Mouse (Mus musculus): ENCODE data around the gene Sptb. TPM values are rescaled to one million over a fixed set of nuclear protein-coding genes. Genes with fewer than 3 reads are reported as not detected.

The Sptb gene
- polyA plus RNA-seq, 1 experiment from 2014 or later, result 8.0 TPM

DNA sequence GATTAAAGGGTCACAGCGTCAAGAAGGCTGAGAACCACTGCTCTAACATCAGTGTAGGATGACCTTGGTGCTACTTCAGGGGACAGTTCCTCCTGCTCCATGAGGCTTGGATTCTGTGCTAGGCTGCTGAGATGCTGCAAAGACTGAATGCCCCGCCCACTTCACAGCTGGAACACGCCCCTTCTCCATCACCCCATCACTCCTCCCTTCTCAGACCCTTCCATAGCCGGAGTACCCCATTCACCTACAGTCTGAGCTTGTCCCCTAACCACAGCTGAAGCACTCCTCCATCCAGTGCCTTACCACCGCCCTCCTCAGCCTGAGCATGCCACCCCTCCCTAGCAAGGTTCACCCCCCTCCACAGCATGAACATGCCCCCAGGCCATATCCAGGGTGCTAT, 90.5 kb downstream of the Sptb start:
- Histone ChIP-seq H3K9me3 (no peaks in the 10 kb centered on the region), H3K9ac (no peak overlapping the region), H3K36me3 (no peaks in the 10 kb centered on the region), H3K4me3 (no peak overlapping the region), H3K27me3 (no peaks in the 10 kb centered on the region), H3K4me1 (replicated peaks) (0 out of 2 replicates have a peak, but pooled peaks cover 3% of the 10 kb centered on the region), H3K4me2 (no peak overlapping the region), H3K27ac (replicated peaks) (no peak overlapping the region)
- 55% methylated on average over 5 of the region's 5 CpGs for WGBS
- ATAC-seq (ENCODE audit: low FRiP score, low read depth), result no peak

DNA sequence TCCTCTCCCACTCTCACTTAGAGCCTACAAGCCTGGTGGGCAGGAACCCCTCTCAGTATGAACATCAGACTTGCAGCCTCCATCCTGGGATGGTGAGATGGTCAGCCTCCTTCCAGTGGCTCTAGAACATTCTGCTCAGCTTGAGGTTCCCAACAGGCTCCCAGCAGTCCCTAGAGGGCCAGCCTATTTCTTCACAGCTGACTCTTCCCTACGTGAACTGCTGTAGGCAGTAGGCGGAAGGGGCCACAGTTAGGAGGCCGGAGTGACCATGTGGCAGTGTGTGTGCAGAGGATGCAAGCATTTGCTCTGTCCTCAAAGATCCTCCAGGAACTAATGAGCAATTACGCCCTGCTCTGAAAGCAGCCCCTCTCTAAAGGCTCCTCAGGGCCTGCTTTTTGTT, 92.2 kb downstream of the Sptb start:
- Histone ChIP-seq H3K9ac (no peak overlapping the region), H3K4me2 (no peak overlapping the region), H3K27me3 (no peaks in the 10 kb centered on the region), H3K27ac (replicated peaks) (no peak overlapping the region), H3K4me3 (no peak overlapping the region), H3K36me3 (no peaks in the 10 kb centered on the region), H3K9me3 (no peaks in the 10 kb centered on the region), H3K4me1 (replicated peaks) (0 out of 2 replicates have a peak, but pooled peaks cover 3% of the 10 kb centered on the region)
- WGBS, result 72% methylated on average over 4 of the region's 4 CpGs
- ATAC-seq (ENCODE audit: low FRiP score, low read depth), result no peak

DNA sequence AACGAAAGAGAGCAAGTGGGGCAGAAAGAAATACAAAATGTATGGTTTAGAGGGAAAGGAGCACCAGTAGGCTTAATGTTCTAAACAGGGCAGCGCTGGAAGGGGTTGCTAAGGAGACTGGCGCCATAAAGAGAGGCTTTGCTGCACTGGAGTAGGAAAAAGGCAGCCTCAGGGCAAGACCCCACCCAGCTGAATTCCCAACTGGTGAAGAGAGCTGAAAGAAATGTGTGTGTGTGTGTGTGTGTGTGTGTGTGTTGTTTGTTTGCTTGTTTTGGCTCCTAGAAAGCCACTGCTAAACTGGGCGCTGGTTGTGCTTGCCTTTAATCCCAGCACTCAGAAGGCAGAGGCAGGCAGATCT, 94.8 kb downstream of the Sptb start:
- ATAC-seq (ENCODE audit: low FRiP score, low read depth), result no peak
- Histone ChIP-seq H3K4me2 (no peak overlapping the region), H3K4me3 (no peak overlapping the region), H3K36me3 (no peaks in the 10 kb centered on the region), H3K9ac (no peak overlapping the region), H3K27ac (replicated peaks) (no peak overlapping the region), H3K4me1 (replicated peaks) (0 out of 2 replicates have a peak, but pooled peaks cover 3% of the 10 kb centered on the region), H3K27me3 (no peaks in the 10 kb centered on the region), H3K9me3 (no peaks in the 10 kb centered on the region)
- 66% methylated on average over 4 of the region's 4 CpGs for WGBS

DNA sequence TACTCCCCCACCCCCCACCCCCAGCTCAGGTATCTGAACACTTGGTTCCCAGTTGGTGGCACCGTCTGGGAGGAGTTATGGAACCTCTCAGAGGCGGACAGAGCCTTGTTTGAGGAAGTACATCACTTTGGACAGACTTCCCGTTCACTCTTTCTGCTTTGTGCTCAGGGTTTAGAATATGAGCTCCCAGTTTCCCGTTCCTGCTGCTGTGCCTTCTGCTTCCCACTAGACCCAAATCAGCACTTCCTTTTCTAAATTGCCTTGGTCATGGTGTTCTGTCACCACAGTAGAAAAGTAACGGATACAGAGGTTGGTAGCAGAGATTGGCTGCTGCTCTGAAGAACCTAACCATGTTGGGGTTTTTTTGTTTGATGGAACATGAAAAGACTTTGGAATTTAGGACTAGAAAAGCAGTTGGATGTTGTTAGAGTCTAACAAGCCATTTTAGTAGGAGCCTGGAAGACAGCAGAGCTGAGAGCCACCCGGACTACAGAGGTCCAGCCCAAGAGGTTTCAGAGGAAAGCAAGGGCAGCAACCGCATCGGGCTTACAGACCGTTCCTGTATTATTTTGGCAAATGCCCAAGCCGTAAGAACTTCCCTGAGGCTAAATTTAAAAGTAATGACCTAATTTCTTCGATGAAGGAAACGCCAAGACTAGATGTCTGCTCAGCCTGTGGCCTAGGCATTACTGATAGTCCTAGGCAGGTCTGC, 95.3 kb downstream of the Sptb start:
- no peak overlapping the region for H3K27ac ChIP-seq (replicated peaks)
- no peaks in the 10 kb centered on the region for H3K9me3 ChIP-seq
- H3K4me2 ChIP-seq, result no peak overlapping the region
- 66% methylated on average over 12 of the region's 12 CpGs for WGBS
- H3K4me3 ChIP-seq, result no peak overlapping the region
- ATAC-seq (ENCODE audit: low FRiP score, low read depth), result no peak
- no peaks in the 10 kb centered on the region for H3K36me3 ChIP-seq
- no peaks in the 10 kb centered on the region for H3K27me3 ChIP-seq
- no peak overlapping the region for H3K9ac ChIP-seq
- H3K4me1 ChIP-seq (replicated peaks), result 0 out of 2 replicates have a peak, but pooled peaks cover 3% of the 10 kb centered on the region

DNA sequence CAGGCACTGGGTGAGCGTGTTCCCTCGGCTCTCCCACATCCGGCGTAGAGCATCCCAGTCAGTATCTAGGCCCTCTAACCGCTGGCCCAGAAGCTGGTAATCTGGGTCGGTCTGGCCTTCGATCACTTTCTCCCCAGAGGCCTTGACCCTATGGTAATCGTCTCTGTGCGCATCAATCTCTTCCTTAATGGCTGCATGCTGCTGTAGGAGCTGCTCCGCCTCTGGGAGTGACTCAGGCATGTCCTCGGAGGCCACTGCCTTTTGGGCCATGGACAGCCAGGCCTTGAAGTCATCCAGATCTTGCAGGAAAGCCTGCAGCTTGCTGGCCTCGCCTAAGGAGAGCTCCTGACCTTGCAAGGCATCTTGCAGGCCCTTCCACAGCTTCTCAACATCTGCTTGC, 97.7 kb downstream of the Sptb start:
- no peaks in the 10 kb centered on the region for H3K9me3 ChIP-seq
- 86% methylated on average over 12 of the region's 12 CpGs for WGBS
- H3K4me2 ChIP-seq, result no peak overlapping the region
- H3K27ac ChIP-seq (replicated peaks), result no peak overlapping the region
- no peaks in the 10 kb centered on the region for H3K27me3 ChIP-seq
- ATAC-seq (ENCODE audit: low FRiP score, low read depth), result no peak
- 0 out of 2 replicates have a peak, but pooled peaks cover 7% of the 10 kb centered on the region for H3K4me1 ChIP-seq (replicated peaks)
- H3K36me3 ChIP-seq, result no peaks in the 10 kb centered on the region
- H3K9ac ChIP-seq, result no peak overlapping the region
- H3K4me3 ChIP-seq, result no peak overlapping the region

DNA sequence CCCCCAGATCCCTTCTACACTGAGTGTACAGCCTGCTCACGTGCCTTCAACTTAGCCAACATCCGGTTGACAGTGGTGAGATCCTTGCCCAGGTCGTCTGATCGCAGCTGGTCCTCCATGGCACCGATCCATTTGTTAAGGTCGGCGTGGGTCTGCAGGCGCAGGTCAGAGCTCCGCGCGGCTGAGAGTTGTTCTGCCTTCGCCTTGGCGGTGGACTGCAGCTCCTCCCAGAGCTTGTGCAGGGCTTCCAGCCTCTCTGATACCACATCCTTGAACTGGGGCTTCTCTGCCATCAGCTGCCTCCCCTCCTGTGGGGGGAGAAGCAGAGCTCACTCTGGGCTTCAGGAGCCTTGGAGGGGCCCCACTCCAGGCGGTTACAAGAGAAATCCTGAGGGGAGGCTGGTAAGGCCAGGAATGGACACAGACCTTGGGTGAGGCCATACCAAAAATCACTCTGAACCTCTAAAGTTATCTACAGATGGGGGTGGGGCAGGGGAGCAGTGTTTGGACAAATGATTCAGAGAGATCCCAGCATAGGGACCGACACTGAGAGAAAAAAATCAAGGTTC, 101.3 kb downstream of the Sptb start:
- no peak overlapping the region for H3K27ac ChIP-seq (replicated peaks)
- 0 out of 2 replicates have a peak, but pooled peaks cover 4% of the 10 kb centered on the region for H3K4me1 ChIP-seq (replicated peaks)
- H3K36me3 ChIP-seq, result no peaks in the 10 kb centered on the region
- WGBS, result 84% methylated on average over 15 of the region's 15 CpGs
- no peak overlapping the region for H3K9ac ChIP-seq
- H3K9me3 ChIP-seq, result no peaks in the 10 kb centered on the region
- no peaks in the 10 kb centered on the region for H3K27me3 ChIP-seq
- no peak for ATAC-seq (ENCODE audit: low FRiP score, low read depth)
- H3K4me3 ChIP-seq, result no peak overlapping the region
- no peak overlapping the region for H3K4me2 ChIP-seq

DNA sequence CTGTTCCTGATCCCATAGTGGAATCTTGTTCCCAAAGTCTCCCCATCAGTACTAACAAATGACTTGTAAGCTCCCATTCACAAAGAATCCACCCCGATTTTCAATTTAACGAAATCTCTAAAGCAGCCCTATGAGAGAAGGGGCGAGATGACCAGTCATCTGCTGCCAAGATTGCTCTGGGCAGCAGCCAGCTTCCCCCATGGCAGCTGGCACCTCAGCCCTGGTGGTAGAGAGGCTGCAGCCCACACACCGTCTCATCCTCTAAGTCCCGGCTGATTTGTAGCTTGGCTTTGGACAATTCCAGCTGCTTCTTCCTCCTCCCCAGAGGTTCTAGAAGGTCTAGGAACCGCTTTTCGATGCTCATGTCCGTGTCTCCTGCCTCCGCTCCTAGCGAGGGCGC, 102.1 kb downstream of the Sptb start:
- Histone ChIP-seq H3K27ac (replicated peaks) (no peak overlapping the region), H3K9ac (no peak overlapping the region), H3K4me2 (no peak overlapping the region), H3K36me3 (peaks cover 1% of the 10 kb centered on the region; the same call in 1 of the 2 replicates), H3K4me3 (no peak overlapping the region), H3K4me1 (replicated peaks) (0 out of 2 replicates have a peak, but pooled peaks cover 4% of the 10 kb centered on the region), H3K27me3 (no peaks in the 10 kb centered on the region), H3K9me3 (no peaks in the 10 kb centered on the region)
- no peak for ATAC-seq (ENCODE audit: low FRiP score, low read depth)
- 71% methylated on average over 11 of the region's 11 CpGs for WGBS

DNA sequence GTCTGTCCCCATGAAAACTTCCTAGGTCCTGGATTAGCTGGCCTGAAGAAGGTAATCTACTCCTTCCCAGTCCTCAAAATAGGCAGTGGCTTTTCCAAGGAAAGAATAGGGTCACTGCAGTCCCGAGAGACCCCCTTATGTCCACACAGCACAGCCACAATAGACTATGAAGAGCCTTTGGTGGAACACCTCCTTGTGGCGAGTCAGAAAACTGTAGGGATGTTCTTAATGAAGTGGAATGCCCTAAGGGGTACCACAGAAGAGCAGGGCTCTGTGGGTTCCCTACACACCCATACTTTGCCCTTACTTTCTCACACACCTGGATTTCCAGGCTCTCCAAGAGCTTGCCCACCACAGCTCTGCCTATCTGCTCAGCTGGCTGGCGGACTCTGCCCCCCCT, 104.5 kb downstream of the Sptb start:
- Histone ChIP-seq H3K4me3 (no peak overlapping the region), H3K4me2 (no peak overlapping the region), H3K4me1 (replicated peaks) (0 out of 2 replicates have a peak, but pooled peaks cover 4% of the 10 kb centered on the region), H3K36me3 (peaks cover 4% of the 10 kb centered on the region; the same call in 1 of the 2 replicates), H3K9ac (no peak overlapping the region), H3K27me3 (no peaks in the 10 kb centered on the region), H3K27ac (replicated peaks) (no peak overlapping the region), H3K9me3 (no peaks in the 10 kb centered on the region)
- ATAC-seq (ENCODE audit: low FRiP score, low read depth), result no peak
- 70% methylated on average over 3 of the region's 3 CpGs for WGBS

DNA sequence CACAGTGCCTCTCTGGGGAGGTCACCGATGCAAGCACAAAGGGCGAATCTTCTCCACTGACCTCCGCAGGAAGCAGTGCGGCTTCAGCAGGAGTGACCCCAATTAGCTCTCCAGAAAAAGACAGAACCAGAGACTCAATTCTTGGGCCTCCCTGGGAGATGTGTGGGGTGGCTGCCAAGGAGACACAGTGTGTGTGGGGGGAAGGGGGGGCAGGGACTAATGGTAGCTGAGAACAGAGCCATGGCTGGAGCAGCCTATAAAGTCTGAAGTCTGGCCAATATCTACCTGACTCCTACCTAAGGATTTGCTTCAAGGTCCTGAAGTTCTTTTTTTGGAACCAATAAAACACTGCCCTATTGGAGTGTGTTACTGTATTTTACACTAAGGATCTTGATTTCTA, 105.8 kb downstream of the Sptb start:
- Histone ChIP-seq H3K4me3 (no peak overlapping the region), H3K27ac (replicated peaks) (no peak overlapping the region), H3K4me1 (replicated peaks) (0 out of 2 replicates have a peak, but pooled peaks cover 4% of the 10 kb centered on the region), H3K9me3 (no peaks in the 10 kb centered on the region), H3K4me2 (no peak overlapping the region), H3K27me3 (no peaks in the 10 kb centered on the region), H3K36me3 (peaks cover 4% of the 10 kb centered on the region; the same call in 1 of the 2 replicates), H3K9ac (no peak overlapping the region)
- no peak for ATAC-seq (ENCODE audit: low FRiP score, low read depth)
- WGBS, result 35% methylated on average over 4 of the region's 4 CpGs

DNA sequence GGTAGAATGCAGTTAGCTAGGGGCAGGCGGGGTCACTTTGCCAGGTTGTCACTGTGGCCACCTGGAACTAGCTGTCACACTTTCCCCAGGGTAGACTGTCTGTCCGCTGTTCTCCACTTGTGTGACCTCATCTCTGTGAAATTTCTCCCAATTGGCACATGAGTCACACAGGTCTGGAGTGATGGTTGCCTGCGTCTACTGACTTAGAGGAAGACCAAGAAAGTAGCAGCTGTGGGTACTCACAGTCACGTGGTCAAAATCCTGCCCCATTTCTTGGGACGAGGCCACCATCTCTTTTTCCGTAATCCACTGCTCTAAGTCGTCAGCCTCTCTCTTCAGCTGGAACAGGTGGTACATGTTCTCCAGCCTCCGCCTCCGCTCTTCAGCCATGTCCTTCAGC, 106.6 kb downstream of the Sptb start:
- no peak overlapping the region for H3K4me3 ChIP-seq
- no peak for ATAC-seq (ENCODE audit: low FRiP score, low read depth)
- peaks cover 4% of the 10 kb centered on the region; the same call in 1 of the 2 replicates for H3K36me3 ChIP-seq
- 0 out of 2 replicates have a peak, but pooled peaks cover 4% of the 10 kb centered on the region for H3K4me1 ChIP-seq (replicated peaks)
- no peak overlapping the region for H3K4me2 ChIP-seq
- no peaks in the 10 kb centered on the region for H3K27me3 ChIP-seq
- 93% methylated on average over 9 of the region's 9 CpGs for WGBS
- H3K9me3 ChIP-seq, result no peaks in the 10 kb centered on the region
- no peak overlapping the region for H3K27ac ChIP-seq (replicated peaks)
- no peak overlapping the region for H3K9ac ChIP-seq

DNA sequence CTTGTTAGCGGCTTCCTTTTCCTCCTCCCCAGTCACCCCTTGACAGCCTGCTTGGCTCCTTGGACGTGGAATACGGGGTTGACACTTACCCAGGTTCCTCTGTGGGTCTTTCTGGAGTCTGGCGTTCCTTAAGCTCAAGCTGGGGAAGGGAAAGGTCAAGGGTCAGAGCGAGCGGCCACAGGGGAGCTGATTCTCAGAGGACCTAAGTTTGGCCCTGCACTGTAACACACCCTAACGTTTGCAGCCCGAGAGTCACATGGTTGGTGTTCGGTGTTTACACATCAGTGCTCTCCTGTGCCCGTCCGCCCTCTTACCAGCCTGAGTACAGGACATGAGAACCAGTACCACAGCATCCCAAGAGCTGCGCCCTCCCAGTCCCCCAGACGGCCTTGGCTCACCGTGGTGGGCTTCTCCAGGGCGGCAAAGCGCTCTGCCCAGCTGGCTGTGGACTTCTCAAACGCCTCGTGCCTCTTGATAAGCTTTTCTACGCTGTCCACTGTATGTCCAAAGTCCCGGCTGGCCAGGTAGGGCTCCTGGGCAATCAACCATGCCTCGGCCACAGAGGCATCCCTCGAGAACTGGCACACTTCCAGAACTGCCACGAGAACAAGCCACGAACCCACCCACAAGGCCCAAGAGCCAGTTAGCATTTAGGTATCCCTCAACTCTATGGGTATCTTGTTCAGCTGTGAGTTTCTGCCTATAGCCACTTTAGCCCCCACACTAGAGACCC, 112.0 kb downstream of the Sptb start:
- Histone ChIP-seq H3K4me1 (replicated peaks) (peaks cover 16% of the 10 kb centered on the region), H3K27me3 (peaks cover 4% of the 10 kb centered on the region; the same call in 1 of the 2 replicates), H3K4me3 (no peak overlapping the region), H3K36me3 (peaks cover 4% of the 10 kb centered on the region; the same call in 1 of the 2 replicates), H3K9ac (no peak overlapping the region), H3K9me3 (no peaks in the 10 kb centered on the region), H3K27ac (replicated peaks) (no peak overlapping the region), H3K4me2 (no peak overlapping the region)
- 79% methylated on average over 24 of the region's 24 CpGs for WGBS
- ATAC-seq (ENCODE audit: low FRiP score, low read depth), result no peak

DNA sequence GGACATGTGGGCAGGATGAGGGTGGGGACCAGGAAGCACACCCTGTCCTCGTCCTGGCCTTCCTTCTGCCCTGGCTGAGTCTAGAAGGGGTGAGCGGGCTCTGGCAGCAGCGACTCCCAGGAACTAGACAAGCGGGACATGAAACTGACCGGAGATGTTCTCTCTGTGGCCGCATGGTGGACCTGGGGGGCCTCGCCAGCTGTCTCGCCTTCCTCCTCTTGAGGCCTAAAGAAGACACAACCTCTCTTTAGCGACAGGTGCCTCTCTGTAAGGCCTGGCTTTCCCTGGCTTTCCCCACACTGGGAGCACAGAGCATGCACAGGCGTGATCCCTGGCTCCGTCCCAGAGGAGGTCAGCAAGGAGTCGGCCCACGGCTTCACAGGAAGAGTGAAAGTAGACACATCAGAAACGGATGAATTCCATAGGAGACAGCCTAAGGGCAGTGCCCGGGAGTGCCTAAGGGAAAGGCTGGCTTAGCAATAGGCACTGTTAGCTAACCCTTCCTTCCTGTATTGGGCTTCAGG, 112.7 kb downstream of the Sptb start:
- H3K9me3 ChIP-seq, result no peaks in the 10 kb centered on the region
- WGBS, result 85% methylated on average over 15 of the region's 15 CpGs
- no peak overlapping the region for H3K4me2 ChIP-seq
- H3K27me3 ChIP-seq, result peaks cover 4% of the 10 kb centered on the region; the same call in 1 of the 2 replicates
- no peak overlapping the region for H3K4me3 ChIP-seq
- H3K36me3 ChIP-seq, result no peaks in the 10 kb centered on the region
- peaks cover 16% of the 10 kb centered on the region for H3K4me1 ChIP-seq (replicated peaks)
- no peak for ATAC-seq (ENCODE audit: low FRiP score, low read depth)
- H3K27ac ChIP-seq (replicated peaks), result no peak overlapping the region
- no peak overlapping the region for H3K9ac ChIP-seq

All from hindbrain, embryonic 15.5 days (tissue).